Mouse (Mus musculus): ENCODE data around the gene Tpcn1. TPM values are rescaled to one million over a fixed set of nuclear protein-coding genes. Genes with fewer than 3 reads are reported as not detected.

The Tpcn1 gene
- polyA plus RNA-seq, 1 experiment from 2014 or later, result 15.6 TPM

DNA sequence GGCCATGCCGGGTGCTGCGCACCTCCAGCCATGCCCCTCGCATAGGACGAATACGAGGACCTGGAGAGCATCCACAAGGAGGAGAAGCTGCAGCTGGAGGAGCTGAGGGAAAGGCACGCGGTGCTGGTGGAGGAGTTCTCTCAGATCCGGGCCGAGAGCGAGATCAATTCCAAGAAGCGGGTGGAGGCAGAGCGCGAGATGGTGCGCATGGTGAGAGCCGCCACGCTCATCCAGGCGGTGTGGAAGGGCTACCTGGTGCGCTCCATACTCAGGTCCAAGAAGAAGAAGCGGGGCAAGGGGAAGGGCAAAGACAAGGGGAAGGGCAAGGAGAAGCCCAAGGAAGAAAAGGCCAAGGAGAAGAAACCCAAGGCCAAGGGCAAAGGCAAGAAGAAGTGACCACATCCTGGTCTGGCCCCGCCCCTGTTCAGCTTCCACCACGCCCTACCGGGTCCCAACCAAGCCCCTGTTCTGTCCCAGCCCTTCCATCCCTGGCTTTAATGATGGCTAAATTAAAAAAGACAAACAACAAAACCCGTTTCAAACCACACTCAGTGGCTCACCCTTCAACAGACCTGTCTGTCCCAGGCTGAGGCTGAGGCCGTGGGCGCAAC lies 18.2 kb upstream of the Tpcn1 start:
- Histone ChIP-seq H3K27me3 (no peaks in the 10 kb centered on the region), H3K9ac (replicated peaks) (0 out of 2 replicates have a peak overlapping the region, but pooled peaks have one; percentile 11), H3K36me3 (peaks cover 17% of the 10 kb centered on the region; the same call in 1 of the 2 replicates), H3K9me3 (no peaks in the 10 kb centered on the region), H3K4me3 (replicated peaks) (no peak overlapping the region), H3K27ac (no peak overlapping the region), H3K4me1 (replicated peaks) (peaks cover 24% of the 10 kb centered on the region), H3K4me2 (replicated peaks) (no peak overlapping the region)
- WGBS, result 70% methylated on average over 25 of the region's 25 CpGs
- ATAC-seq, result no peak

DNA sequence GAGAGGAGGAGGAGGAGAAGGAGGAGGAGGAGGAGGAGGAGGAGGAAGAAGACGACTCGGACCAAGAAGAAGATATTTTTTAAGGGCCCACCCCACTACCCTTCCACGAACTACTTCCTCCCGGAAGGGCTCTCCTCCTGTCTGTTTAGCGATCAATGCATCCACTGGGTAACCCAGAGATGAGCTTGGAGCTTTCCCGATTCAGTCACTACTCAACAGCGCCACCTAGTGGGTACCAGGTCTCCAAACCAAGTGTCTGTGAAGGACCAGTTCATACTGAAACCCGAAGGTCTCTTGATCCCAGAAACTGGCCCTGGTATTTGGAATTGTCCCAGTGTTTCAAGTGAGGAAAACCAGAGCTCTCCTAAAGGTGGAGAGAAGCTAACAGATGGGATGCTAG lies 17.2 kb upstream of the Tpcn1 start:
- 2% methylated on average over 8 of the region's 8 CpGs for whole genome bisulfite sequencing
- peak; percentile 83 for ATAC-seq

DNA sequence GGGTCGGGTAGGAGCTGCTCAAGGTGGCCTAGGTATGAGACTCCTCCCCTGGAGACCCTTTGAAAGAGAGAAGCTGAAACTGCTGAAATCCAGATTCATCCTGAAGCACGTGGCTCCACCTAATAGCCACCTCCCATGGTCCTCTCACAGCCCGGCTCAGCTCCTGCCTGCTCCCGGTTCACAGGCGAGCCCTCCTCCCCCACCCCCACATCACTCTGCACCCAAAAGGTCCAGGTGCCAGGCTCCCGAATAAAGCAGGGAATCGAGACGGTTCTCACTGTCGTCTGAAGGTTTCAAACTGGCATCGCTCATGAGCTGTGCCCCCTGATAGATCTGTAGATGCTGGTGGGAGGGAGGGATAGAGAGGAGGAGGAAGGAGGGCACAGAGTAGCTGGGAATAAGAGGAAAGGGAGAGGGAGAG lies 16.8 kb upstream of the Tpcn1 start:
- peaks cover 12% of the 10 kb centered on the region for H3K4me1 ChIP-seq (replicated peaks)
- peak; percentile 71 for ATAC-seq
- WGBS, result 2% methylated on average over 10 of the region's 10 CpGs
- peaks cover 17% of the 10 kb centered on the region; the same call in 1 of the 2 replicates for H3K36me3 ChIP-seq
- H3K9ac ChIP-seq (replicated peaks), result peak overlapping the region; percentile 53; the same call in 1 of the 2 replicates
- H3K27ac ChIP-seq, result peak overlapping the region; percentile 69
- H3K27me3 ChIP-seq, result no peaks in the 10 kb centered on the region
- H3K4me3 ChIP-seq (replicated peaks), result peak overlapping the region; percentile 34
- H3K9me3 ChIP-seq, result no peaks in the 10 kb centered on the region
- H3K4me2 ChIP-seq (replicated peaks), result peak overlapping the region; percentile 64

More for the DNA sequence above, 17.2 kb upstream of the Tpcn1 start:
- Histone ChIP-seq H3K4me2 (replicated peaks) (peak overlapping the region; percentile 64), H3K9me3 (no peaks in the 10 kb centered on the region), H3K4me3 (replicated peaks) (peak overlapping the region; percentile 34), H3K36me3 (peaks cover 17% of the 10 kb centered on the region; the same call in 1 of the 2 replicates), H3K27ac (peak overlapping the region; percentile 69), H3K9ac (replicated peaks) (no peak overlapping the region; the same call in 1 of the 2 replicates), H3K4me1 (replicated peaks) (peaks cover 15% of the 10 kb centered on the region), H3K27me3 (no peaks in the 10 kb centered on the region)

DNA sequence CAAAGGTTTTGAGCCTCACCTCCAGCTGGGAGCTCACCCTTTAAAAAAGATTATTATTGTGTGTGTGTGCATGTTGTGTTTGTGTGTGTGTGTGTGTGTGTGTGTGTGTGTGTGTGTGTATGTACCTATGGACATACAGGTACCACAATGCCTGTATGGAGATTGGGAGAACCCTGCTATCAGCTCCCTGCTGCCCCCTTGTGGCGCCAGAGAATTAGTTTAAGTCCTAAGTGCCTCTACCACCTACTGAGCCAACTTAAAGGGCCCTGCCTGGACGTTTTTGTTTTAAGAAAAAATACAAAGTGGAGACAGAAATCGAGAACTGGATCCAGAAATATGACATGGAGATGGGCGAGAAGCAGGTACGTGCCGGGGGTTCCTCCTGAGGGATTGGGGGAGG lies 16.4 kb upstream of the Tpcn1 start:
- Histone ChIP-seq H3K4me2 (replicated peaks) (peak overlapping the region; percentile 64), H3K27ac (0 out of 2 replicates have a peak overlapping the region, but pooled peaks have one; percentile 69), H3K9me3 (no peaks in the 10 kb centered on the region), H3K4me1 (replicated peaks) (peaks cover 8% of the 10 kb centered on the region), H3K27me3 (no peaks in the 10 kb centered on the region), H3K9ac (replicated peaks) (peak overlapping the region; percentile 53; the same call in 1 of the 2 replicates), H3K4me3 (replicated peaks) (peak overlapping the region; percentile 34), H3K36me3 (peaks cover 17% of the 10 kb centered on the region; the same call in 1 of the 2 replicates)
- 0 out of 2 replicates have a peak, but pooled peaks have one; percentile 24 for ATAC-seq
- WGBS, result 4% methylated on average over 6 of the region's 6 CpGs

DNA sequence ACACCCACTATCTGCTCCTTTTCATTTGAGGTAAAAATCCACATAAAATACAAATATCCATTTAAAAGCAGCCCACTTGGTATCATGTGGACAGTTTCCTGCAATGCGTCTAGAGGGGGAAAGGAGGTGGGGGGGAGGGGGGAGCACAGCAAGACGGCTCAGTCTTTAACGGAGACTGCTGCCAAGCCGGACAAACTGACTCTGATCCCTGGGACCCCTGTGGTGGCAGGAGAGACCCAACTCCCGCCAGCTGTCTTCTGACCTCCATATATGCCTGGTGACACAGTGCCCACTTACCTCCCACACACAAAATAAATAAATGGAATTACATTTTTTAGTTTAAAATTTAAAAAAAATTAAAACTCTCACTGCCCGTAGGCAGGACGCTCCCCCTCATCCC lies 15.0 kb upstream of the Tpcn1 start:
- no peak overlapping the region for H3K9ac ChIP-seq (replicated peaks)
- H3K27me3 ChIP-seq, result no peaks in the 10 kb centered on the region
- H3K36me3 ChIP-seq, result 0 out of 2 replicates have a peak, but pooled peaks cover 8% of the 10 kb centered on the region
- WGBS, result 59% methylated on average over 7 of the region's 7 CpGs
- no peak for ATAC-seq
- no peak overlapping the region for H3K4me2 ChIP-seq (replicated peaks)
- no peak overlapping the region for H3K4me3 ChIP-seq (replicated peaks)
- H3K9me3 ChIP-seq, result no peaks in the 10 kb centered on the region
- H3K4me1 ChIP-seq (replicated peaks), result peaks cover 5% of the 10 kb centered on the region
- H3K27ac ChIP-seq, result no peak overlapping the region

DNA sequence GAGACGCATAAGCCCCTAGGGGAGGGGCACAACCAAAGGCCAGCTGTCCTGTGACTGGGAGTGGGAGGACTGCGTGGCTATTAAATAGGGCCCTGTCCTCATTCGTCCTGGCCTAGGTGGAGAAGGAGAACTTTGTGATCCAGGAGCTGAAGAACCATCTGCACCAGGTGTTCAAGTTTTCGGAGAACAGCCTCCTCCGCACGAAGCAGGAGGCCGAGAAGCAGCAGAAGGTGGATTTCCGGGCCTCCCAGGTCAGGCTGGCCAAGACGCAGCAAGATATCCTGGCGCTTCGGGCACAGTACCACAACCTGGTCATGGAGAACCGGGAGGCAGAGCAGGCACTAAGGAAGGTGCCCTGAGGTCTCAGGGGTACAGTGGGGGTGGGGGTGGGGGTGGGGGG lies 13.7 kb upstream of the Tpcn1 start:
- no peak for ATAC-seq
- WGBS, result 92% methylated on average over 12 of the region's 12 CpGs
- no peak overlapping the region for H3K9ac ChIP-seq (replicated peaks)
- no peaks in the 10 kb centered on the region for H3K36me3 ChIP-seq
- peaks cover 5% of the 10 kb centered on the region for H3K4me1 ChIP-seq (replicated peaks)
- no peak overlapping the region for H3K4me3 ChIP-seq (replicated peaks)
- no peak overlapping the region for H3K27ac ChIP-seq
- no peaks in the 10 kb centered on the region for H3K9me3 ChIP-seq
- no peak overlapping the region for H3K4me2 ChIP-seq (replicated peaks)
- H3K27me3 ChIP-seq, result no peaks in the 10 kb centered on the region

DNA sequence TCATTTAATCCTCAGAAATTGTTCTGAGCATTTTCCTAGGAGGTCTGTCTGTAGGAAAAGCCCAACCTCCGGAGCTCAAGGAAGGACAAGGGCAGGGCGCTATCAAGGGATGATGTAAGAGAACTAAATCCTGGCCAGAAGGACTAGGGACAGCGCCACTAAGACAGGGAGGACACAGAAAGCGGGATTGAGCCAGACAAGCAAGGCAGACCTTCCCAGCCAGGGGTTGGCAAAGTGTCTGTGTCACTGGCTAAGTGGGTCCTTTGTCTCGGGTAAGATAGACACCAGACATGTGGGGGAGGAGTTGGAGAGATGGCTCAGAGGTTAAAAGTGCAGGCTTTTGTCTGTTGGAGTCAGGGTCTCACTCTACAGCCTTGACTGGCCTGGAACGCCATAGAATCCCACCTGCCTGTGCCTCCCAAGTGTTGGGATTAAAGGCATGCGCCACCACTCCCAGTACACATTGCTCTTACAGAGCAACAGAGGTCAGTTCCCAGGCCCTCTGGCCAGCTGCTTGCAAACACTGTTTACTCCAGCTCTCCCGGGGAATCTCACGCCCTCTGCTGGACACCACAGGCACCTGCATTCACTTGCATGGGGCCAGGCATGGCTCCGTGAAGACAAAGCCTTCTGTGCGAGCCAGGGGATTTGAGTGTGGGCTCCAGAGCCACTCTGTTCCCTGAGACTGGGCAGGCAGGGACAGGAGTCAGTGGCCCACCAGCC lies 12.6 kb upstream of the Tpcn1 start:
- WGBS, result 69% methylated on average over 11 of the region's 11 CpGs
- ATAC-seq, result no peak
- no peaks in the 10 kb centered on the region for H3K9me3 ChIP-seq
- peaks cover 5% of the 10 kb centered on the region for H3K4me1 ChIP-seq (replicated peaks)
- no peak overlapping the region for H3K9ac ChIP-seq (replicated peaks)
- no peaks in the 10 kb centered on the region for H3K36me3 ChIP-seq
- H3K27ac ChIP-seq, result no peak overlapping the region
- H3K27me3 ChIP-seq, result no peaks in the 10 kb centered on the region
- H3K4me3 ChIP-seq (replicated peaks), result no peak overlapping the region
- no peak overlapping the region for H3K4me2 ChIP-seq (replicated peaks)

DNA sequence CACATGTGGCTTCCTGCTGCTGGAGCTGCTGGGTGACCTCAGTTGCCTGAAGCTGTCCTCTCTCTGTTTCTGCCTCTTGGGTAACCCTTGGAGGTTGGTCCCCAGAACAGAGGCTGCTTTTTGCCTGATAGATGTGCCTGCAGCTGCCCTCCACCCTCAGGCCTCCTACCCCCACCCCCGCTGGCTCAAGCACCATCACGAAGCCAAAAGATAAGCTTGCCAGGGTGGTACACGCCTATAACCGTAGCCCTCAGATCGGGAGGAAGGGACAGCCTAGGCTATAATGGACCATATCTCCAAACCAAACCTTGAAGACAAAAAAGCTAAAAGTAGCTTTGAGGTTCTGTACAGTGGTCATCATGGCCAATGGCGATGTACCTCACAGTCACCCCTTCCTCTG lies 11.2 kb upstream of the Tpcn1 start:
- Histone ChIP-seq H3K27me3 (no peaks in the 10 kb centered on the region), H3K27ac (no peak overlapping the region), H3K9ac (replicated peaks) (no peak overlapping the region), H3K9me3 (no peaks in the 10 kb centered on the region), H3K4me3 (replicated peaks) (no peak overlapping the region), H3K36me3 (no peaks in the 10 kb centered on the region), H3K4me2 (replicated peaks) (no peak overlapping the region), H3K4me1 (replicated peaks) (peaks cover 5% of the 10 kb centered on the region; the same call in 1 of the 2 replicates)
- no peak for ATAC-seq
- WGBS, result 96% methylated on average over 6 of the region's 6 CpGs

DNA sequence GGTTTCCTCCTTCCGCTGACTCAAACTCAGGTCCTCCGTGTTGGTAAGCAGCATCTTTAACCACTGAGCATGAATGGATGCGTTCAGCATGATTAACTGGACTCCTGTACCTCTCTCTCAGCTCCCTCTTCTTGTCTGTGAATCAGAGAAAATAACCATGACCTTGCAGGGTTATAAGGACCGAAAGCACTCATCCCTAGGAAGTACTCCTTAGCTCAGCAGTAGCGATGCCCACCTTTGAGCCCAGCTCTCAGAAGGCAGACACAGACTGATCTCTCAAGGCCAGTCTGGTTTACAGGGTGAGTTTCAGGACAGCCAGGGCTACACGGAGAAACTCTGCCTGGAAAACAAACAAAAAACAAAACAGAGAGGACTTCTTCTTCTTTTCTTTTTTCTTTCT lies 6.0 kb upstream of the Tpcn1 start:
- ATAC-seq, result no peak
- 85% methylated on average over 6 of the region's 6 CpGs for WGBS
- H3K9ac ChIP-seq (replicated peaks), result no peak overlapping the region
- no peak overlapping the region for H3K27ac ChIP-seq
- no peak overlapping the region for H3K4me2 ChIP-seq (replicated peaks)
- no peaks in the 10 kb centered on the region for H3K36me3 ChIP-seq
- H3K4me1 ChIP-seq (replicated peaks), result peaks cover 5% of the 10 kb centered on the region; the same call in 1 of the 2 replicates
- no peaks in the 10 kb centered on the region for H3K9me3 ChIP-seq
- H3K4me3 ChIP-seq (replicated peaks), result no peak overlapping the region
- no peaks in the 10 kb centered on the region for H3K27me3 ChIP-seq

DNA sequence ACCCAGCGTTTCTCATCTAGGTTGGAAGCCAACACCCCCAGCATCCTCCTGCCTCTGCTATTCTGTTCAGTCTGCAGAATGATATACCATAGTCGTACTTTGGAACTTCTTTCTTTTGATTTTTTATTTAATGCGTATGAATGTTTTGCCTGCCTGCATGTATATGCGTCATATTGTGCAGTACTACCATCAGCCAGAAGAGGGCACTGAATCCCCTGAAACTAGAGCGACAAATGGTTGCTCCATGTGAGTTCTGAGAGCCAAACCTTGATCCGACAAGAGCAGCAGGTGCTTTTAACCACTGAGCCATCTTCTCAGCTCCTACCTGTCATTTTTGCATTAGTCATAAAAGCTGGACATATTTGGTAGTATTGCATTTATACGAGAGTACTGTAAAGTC lies 3.7 kb upstream of the Tpcn1 start:
- Histone ChIP-seq H3K4me3 (replicated peaks) (no peak overlapping the region), H3K9me3 (no peaks in the 10 kb centered on the region), H3K9ac (replicated peaks) (no peak overlapping the region), H3K27me3 (peaks cover 6% of the 10 kb centered on the region), H3K36me3 (no peaks in the 10 kb centered on the region), H3K4me1 (replicated peaks) (peaks cover 21% of the 10 kb centered on the region), H3K27ac (no peak overlapping the region), H3K4me2 (replicated peaks) (no peak overlapping the region)
- 72% methylated on average over 7 of the region's 7 CpGs for WGBS
- no peak for ATAC-seq

DNA sequence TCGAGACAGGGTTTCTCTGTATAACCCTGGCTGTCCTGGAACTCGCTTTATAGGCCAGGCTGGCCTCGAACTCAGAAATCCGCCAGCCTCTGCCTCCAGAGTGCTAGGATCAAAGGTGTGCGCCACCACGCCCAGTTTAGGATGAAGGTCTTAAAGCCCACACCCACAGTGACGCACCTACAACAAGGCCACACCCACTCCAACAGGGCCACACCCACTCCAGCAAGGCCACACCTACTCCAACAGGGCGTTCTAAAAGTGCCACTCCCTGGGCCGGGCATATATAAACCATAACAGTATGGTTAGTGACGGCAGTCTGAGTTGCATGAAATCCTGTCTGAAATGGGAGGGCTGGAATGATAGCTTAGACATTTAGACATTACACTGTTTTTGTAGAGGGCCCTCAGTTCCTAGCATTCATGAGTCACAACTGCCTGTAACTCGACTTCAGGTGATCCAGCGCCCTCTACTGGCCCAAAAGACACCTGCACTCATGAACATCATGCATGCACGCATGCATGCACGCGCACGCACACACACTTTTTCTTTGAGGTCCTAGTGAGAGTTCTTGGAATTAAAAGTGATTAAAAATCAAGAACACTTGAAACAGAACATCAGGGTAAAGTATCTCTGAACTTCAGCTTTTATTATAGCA lies 2.0 kb upstream of the Tpcn1 start:
- peaks cover 28% of the 10 kb centered on the region for H3K4me1 ChIP-seq (replicated peaks)
- H3K36me3 ChIP-seq, result no peaks in the 10 kb centered on the region
- peaks cover 17% of the 10 kb centered on the region for H3K27me3 ChIP-seq
- no peak overlapping the region for H3K27ac ChIP-seq
- H3K9me3 ChIP-seq, result no peaks in the 10 kb centered on the region
- H3K4me2 ChIP-seq (replicated peaks), result no peak overlapping the region
- H3K9ac ChIP-seq (replicated peaks), result no peak overlapping the region
- 72% methylated on average over 16 of the region's 16 CpGs for WGBS
- no peak for ATAC-seq
- H3K4me3 ChIP-seq (replicated peaks), result no peak overlapping the region
